Mouse (Mus musculus): Measurements from ENCODE around the gene Prex1. TPM values are rescaled to one million over a fixed set of nuclear protein-coding genes. Genes with fewer than 3 reads are reported as not detected.

Prex1 gene
- polyA plus RNA-seq, 1 experiment from 2014 or later, result 25.5 TPM

DNA sequence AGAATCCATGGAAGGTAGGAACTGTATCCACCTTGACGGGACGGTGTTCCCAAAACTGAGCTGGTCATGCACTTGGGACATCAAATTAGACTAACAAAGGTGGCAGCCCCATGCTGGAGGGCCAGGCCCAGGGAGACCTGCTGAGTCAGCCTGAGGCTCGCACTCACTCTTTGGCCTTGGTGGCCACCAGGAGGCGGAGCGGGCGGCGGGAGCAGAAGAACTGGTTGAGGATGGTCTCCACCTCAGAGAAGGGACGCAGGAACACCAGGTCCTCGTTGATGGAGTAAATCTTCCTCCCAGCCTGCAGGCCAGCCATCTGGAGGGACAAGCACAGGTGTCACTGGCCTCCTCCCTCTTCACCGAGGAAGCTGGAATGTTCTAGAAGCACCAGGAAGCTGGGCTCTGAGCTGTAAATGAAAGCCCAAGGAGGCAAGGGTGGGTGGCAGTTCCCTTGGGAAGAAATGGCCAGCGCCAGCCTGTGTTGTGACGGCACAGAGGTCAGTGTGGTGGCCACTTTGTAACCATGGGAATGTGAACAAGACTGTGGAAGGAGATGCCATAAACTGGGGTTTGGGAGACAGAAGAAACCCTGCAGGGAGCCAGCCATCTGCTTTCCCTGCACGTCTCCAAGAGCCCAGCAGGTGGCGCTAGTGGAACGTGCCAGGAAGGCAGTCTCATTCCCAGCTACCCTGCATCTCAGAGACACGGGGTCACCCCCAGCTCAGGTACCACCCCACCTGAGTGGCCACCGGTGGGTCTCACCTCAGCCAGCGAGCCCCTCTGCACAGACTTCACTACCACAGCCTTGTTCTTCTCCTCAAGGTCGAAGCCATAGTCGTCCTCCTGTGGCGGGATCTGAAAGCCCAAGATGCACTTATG is 121.4 kb downstream of the Prex1 start:
- H3K27ac ChIP-seq (replicated peaks), result no peak overlapping the region
- H3K4me3 ChIP-seq (replicated peaks), result no peak overlapping the region
- no peaks in the 10 kb centered on the region for H3K27me3 ChIP-seq
- H3K9ac ChIP-seq, result no peak overlapping the region
- no peak overlapping the region for H3K4me2 ChIP-seq (replicated peaks)
- ATAC-seq (ENCODE audit: insufficient number of reproducible peaks, low FRiP score, low TSS enrichment, low read depth), result no peak
- peaks cover 20% of the 10 kb centered on the region for H3K36me3 ChIP-seq
- 41% methylated on average over 21 of the region's 21 CpGs for WGBS
- peaks cover 15% of the 10 kb centered on the region; the same call in 1 of the 2 replicates for H3K4me1 ChIP-seq
- H3K9me3 ChIP-seq (replicated peaks), result no peaks in the 10 kb centered on the region

DNA sequence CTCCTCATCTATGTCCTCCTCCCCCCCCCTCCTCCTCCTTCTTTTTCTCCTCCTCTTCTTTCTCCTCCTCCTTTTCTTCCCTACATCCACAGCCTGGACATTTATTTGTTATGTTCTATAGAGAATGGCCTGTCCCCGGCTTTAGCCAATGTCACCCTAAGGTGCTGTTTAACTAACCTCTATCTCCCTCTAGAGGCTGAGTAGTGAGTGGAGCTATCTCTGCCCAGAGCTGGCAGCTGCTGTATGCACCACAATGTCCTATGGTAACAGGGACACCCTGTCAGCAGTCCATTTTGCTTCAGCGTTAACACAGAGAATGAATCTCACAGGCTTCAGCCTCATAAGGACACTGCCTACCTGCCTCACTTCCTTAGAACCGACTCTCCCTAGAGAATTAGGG is 129.1 kb downstream of the Prex1 start:
- Histone ChIP-seq H3K4me3 (replicated peaks) (no peak overlapping the region), H3K9ac (no peak overlapping the region), H3K27me3 (no peaks in the 10 kb centered on the region), H3K36me3 (peaks cover 70% of the 10 kb centered on the region), H3K9me3 (replicated peaks) (no peaks in the 10 kb centered on the region), H3K4me1 (no peaks in the 10 kb centered on the region), H3K27ac (replicated peaks) (no peak overlapping the region), H3K4me2 (replicated peaks) (no peak overlapping the region)
- WGBS, result 82% methylated on average over 3 of the region's 3 CpGs
- ATAC-seq (ENCODE audit: insufficient number of reproducible peaks, low FRiP score, low TSS enrichment, low read depth), result no peak

DNA sequence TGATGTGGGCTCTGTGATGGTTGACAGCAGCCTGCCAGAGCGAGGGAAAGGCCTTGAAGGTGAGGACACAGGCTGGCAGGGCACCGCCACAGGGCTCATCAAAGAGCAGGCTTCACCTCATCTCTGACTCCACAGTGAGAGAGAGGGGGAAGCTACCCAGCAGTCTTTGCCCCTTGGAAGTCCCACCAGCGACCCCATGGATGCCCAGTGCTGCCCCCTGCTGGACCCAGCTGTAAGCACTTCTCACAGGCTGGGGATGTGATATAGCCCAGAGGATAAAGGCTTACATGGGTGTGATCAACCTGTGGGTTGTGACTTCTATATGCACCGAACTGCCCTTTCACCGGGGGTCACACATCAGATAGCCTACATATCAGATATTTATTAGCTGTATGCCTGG is 130.3 kb downstream of the Prex1 start:
- H3K4me1 ChIP-seq, result no peaks in the 10 kb centered on the region
- no peak overlapping the region for H3K27ac ChIP-seq (replicated peaks)
- H3K36me3 ChIP-seq, result peaks cover 68% of the 10 kb centered on the region
- WGBS, result 97% methylated on average over 5 of the region's 5 CpGs
- no peaks in the 10 kb centered on the region for H3K27me3 ChIP-seq
- H3K4me2 ChIP-seq (replicated peaks), result no peak overlapping the region
- no peak overlapping the region for H3K4me3 ChIP-seq (replicated peaks)
- no peak for ATAC-seq (ENCODE audit: insufficient number of reproducible peaks, low FRiP score, low TSS enrichment, low read depth)
- no peak overlapping the region for H3K9ac ChIP-seq
- H3K9me3 ChIP-seq (replicated peaks), result no peaks in the 10 kb centered on the region

DNA sequence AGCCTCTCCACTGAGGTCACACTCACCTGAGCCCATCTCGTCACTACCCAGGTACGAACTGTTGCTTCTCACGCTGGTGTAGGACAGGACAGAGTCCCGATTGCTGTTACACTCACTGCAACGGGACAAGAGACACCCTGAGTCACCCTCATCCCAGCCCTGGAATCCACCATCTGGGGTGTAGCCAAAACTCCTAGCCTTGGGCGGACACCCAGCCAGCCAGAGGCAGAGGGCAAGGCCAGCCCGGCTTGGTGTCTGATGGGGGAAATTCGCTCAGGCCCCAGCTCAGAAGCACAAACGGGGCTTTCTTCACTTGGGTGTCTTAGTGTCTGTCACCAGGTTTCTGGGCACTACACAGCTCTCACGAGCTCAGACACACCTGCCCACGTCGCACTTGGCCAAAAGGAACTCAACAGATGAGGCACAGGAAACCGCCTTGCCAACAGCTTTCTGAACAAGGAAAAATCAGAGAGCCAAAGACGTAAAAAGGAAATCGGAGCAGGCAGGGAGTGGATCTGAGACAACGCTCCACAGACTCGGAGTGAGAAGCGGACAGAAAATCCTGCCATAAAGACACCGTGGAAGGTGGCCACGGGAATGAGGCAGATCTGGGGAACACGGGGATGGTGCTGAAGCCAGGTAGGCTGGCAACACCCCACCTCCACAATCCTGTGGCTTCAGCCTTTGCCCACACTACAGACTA is 131.6 kb downstream of the Prex1 start:
- H3K4me1 ChIP-seq, result no peaks in the 10 kb centered on the region
- 89% methylated on average over 21 of the region's 21 CpGs for WGBS
- no peak overlapping the region for H3K4me2 ChIP-seq (replicated peaks)
- no peak for ATAC-seq (ENCODE audit: insufficient number of reproducible peaks, low FRiP score, low TSS enrichment, low read depth)
- H3K27ac ChIP-seq (replicated peaks), result no peak overlapping the region
- H3K9ac ChIP-seq, result no peak overlapping the region
- no peaks in the 10 kb centered on the region for H3K27me3 ChIP-seq
- H3K4me3 ChIP-seq (replicated peaks), result no peak overlapping the region
- no peaks in the 10 kb centered on the region for H3K9me3 ChIP-seq (replicated peaks)
- peaks cover 68% of the 10 kb centered on the region for H3K36me3 ChIP-seq

DNA sequence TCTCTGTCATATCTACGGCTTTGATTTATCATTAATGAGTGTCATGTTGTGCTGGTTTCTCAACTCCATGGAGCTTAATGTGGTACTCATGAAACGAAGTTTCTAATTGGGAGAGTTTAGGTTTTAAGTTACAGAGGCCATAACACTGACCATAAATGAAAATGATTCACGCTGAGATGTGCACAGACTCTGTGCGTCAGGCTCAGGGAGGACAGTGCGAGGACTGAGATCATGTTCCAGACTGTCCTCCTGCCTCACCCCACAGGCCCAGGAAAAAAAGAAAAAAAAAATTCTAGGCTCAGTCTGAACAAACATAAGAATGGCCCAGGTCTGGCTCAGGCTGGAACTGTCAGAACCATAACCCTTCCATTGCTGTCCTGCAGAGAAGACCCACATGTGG is 133.8 kb downstream of the Prex1 start:
- Histone ChIP-seq H3K4me2 (replicated peaks) (no peak overlapping the region), H3K9me3 (replicated peaks) (no peaks in the 10 kb centered on the region), H3K27ac (replicated peaks) (no peak overlapping the region), H3K27me3 (no peaks in the 10 kb centered on the region), H3K36me3 (peaks cover 50% of the 10 kb centered on the region), H3K9ac (no peak overlapping the region), H3K4me3 (replicated peaks) (no peak overlapping the region), H3K4me1 (no peaks in the 10 kb centered on the region)
- no peak for ATAC-seq (ENCODE audit: insufficient number of reproducible peaks, low FRiP score, low TSS enrichment, low read depth)
- WGBS, result 84% methylated on average over 5 of the region's 5 CpGs

DNA sequence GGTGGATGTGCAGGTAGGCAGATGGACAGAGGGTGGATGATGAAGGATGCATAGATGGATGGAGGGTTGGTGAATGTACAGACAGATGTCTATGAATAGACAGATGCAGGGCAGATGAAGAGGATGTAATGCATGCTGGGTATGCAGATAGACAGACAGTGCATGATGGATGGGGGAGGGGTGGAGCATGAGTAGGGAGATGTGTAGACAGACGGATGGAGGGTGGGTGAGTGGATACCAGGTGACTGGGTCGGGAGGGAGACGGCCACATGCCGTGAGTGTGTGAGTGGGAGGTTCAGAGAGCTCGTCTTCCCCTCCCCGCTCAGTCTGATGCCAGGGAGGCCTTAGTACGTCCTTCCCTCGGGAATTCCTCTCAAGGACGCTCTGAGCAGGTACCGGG is 134.3 kb downstream of the Prex1 start:
- no peak for ATAC-seq (ENCODE audit: insufficient number of reproducible peaks, low FRiP score, low TSS enrichment, low read depth)
- H3K27me3 ChIP-seq, result no peaks in the 10 kb centered on the region
- H3K4me3 ChIP-seq (replicated peaks), result no peak overlapping the region
- H3K27ac ChIP-seq (replicated peaks), result no peak overlapping the region
- H3K9me3 ChIP-seq (replicated peaks), result no peaks in the 10 kb centered on the region
- no peak overlapping the region for H3K9ac ChIP-seq
- 79% methylated on average over 10 of the region's 10 CpGs for WGBS
- peaks cover 46% of the 10 kb centered on the region for H3K36me3 ChIP-seq
- H3K4me1 ChIP-seq, result no peaks in the 10 kb centered on the region
- no peak overlapping the region for H3K4me2 ChIP-seq (replicated peaks)

DNA sequence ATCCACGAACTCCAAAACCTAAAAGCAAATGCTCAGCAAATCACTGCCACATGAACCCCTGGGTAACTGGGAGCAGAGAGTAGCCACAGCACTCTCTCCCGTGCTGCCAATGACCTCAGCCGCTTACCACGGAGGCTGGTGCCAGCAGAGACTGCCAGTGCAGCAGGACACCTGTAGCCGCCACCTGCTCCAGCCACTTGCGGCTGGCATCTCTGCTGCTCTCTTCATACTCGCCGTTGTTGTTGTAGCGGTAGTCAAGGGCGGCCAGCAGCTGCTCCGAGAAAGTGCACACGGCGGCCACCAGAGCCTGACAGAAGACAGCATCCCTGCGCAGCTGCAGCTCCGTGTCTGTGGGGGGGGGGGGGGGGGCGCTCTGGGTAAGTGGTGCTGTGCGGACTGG is 138.2 kb downstream of the Prex1 start:
- WGBS, result 65% methylated on average over 17 of the region's 17 CpGs

DNA sequence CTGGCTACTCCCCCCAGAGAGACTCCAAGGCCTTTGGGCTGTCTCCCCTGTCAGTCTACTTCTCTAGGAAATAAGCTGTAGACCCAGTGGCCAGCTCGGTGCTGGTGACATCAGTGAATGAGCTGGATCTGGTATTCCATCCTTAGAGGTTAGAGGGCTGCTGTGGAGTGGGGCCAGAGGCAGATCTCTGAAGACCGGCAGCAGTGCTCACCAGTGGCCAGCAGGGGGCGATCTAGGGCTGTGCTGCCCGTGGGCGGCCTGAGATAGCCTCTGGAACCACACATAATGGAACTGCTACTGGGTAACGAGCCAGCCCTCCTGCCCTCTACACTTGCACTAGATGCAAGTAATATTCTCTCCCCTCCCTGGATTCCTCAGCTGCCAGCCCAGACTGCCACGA is 138.7 kb downstream of the Prex1 start:
- no peak overlapping the region for H3K9ac ChIP-seq
- H3K4me1 ChIP-seq, result peaks cover 3% of the 10 kb centered on the region; the same call in 1 of the 2 replicates
- no peak overlapping the region for H3K27ac ChIP-seq (replicated peaks)
- no peak for ATAC-seq (ENCODE audit: insufficient number of reproducible peaks, low FRiP score, low TSS enrichment, low read depth)
- peaks cover 29% of the 10 kb centered on the region for H3K36me3 ChIP-seq
- H3K9me3 ChIP-seq (replicated peaks), result no peaks in the 10 kb centered on the region
- no peak overlapping the region for H3K4me2 ChIP-seq (replicated peaks)
- H3K27me3 ChIP-seq, result no peaks in the 10 kb centered on the region
- 23% methylated on average over 7 of the region's 7 CpGs for WGBS
- no peak overlapping the region for H3K4me3 ChIP-seq (replicated peaks)

More for the DNA sequence above, 138.2 kb downstream of the Prex1 start:
- no peak overlapping the region for H3K27ac ChIP-seq (replicated peaks)
- peaks cover 34% of the 10 kb centered on the region for H3K36me3 ChIP-seq
- H3K9me3 ChIP-seq (replicated peaks), result no peaks in the 10 kb centered on the region
- H3K9ac ChIP-seq, result no peak overlapping the region
- H3K27me3 ChIP-seq, result no peaks in the 10 kb centered on the region
- ATAC-seq (ENCODE audit: insufficient number of reproducible peaks, low FRiP score, low TSS enrichment, low read depth), result no peak
- peaks cover 3% of the 10 kb centered on the region; the same call in 1 of the 2 replicates for H3K4me1 ChIP-seq
- no peak overlapping the region for H3K4me3 ChIP-seq (replicated peaks)
- H3K4me2 ChIP-seq (replicated peaks), result no peak overlapping the region

DNA sequence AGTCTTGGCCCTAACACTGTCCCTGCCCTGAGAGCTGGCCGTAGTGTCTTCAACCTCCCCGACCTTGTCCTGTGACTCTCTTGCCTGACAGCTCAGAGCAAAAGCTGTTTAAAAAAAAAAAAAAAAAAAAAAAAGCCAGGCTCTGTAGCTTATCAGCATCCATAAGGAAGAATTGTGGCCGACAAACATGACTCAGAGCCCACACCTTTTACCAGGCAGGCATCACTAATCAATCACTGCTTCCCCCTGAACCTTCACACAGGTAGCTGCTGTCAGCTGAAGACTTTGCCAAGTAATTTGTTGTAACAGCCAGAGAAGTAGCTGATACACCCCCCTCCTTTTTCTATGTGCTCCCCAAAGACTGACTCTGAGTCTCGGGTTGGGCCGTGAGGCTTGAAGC is 140.0 kb downstream of the Prex1 start:
- Histone ChIP-seq H3K4me1 (peaks cover 3% of the 10 kb centered on the region; the same call in 1 of the 2 replicates), H3K4me3 (replicated peaks) (no peak overlapping the region), H3K9ac (no peak overlapping the region), H3K9me3 (replicated peaks) (no peaks in the 10 kb centered on the region), H3K4me2 (replicated peaks) (no peak overlapping the region), H3K36me3 (peaks cover 22% of the 10 kb centered on the region), H3K27me3 (no peaks in the 10 kb centered on the region), H3K27ac (replicated peaks) (no peak overlapping the region)
- 88% methylated on average over 5 of the region's 5 CpGs for WGBS
- ATAC-seq (ENCODE audit: insufficient number of reproducible peaks, low FRiP score, low TSS enrichment, low read depth), result no peak

DNA sequence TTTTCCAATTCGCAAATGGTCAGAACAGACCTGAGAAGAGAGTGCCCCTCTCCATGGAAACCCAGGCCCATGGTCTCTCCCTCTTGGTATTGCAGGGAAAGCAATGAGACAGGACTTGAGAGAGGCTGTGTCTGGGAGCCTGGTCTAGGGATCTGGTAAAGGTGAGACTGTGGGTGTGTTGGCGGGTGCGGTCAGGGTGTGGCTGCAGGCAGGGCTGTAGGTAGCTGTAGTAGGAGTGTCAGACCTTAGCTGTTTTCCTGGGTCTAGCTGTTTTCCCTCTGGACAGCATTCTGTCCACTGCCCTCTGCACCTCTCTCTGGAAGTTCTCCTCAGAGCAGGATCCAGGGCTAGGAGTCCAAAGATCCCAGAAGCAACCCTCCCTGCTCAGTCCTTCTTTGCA is 141.3 kb downstream of the Prex1 start:
- H3K9me3 ChIP-seq (replicated peaks), result no peaks in the 10 kb centered on the region
- no peak overlapping the region for H3K9ac ChIP-seq
- no peak overlapping the region for H3K4me3 ChIP-seq (replicated peaks)
- H3K36me3 ChIP-seq, result peaks cover 23% of the 10 kb centered on the region
- no peak for ATAC-seq (ENCODE audit: insufficient number of reproducible peaks, low FRiP score, low TSS enrichment, low read depth)
- WGBS, result 98% methylated on average over 3 of the region's 3 CpGs
- no peak overlapping the region for H3K4me2 ChIP-seq (replicated peaks)
- H3K27me3 ChIP-seq, result no peaks in the 10 kb centered on the region
- no peak overlapping the region for H3K27ac ChIP-seq (replicated peaks)
- peaks cover 3% of the 10 kb centered on the region; the same call in 1 of the 2 replicates for H3K4me1 ChIP-seq

DNA sequence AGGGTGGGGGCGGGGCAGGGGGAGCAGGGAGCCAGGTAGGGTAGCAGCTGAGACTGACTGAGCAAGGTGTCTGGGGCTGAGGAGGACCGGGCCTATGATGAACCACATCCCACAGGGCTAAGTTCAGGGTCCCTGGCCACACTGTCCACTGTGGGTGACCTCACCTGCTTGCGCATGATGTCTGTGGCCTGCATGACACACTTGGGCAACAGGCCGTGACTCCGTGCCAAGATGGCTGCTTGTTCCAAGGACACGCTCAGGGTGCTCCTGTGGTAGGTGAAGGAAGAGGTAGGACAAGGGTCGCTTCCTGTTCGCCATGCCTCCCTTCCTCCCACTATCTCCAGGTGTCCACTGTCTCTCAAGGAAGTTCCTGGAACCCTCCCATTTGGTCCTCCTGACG is 144.4 kb downstream of the Prex1 start:
- no peak overlapping the region for H3K4me2 ChIP-seq (replicated peaks)
- H3K36me3 ChIP-seq, result peaks cover 23% of the 10 kb centered on the region
- H3K9ac ChIP-seq, result no peak overlapping the region
- ATAC-seq (ENCODE audit: insufficient number of reproducible peaks, low FRiP score, low TSS enrichment, low read depth), result no peak
- WGBS, result 86% methylated on average over 9 of the region's 9 CpGs
- no peaks in the 10 kb centered on the region for H3K27me3 ChIP-seq
- no peak overlapping the region for H3K27ac ChIP-seq (replicated peaks)
- no peaks in the 10 kb centered on the region for H3K9me3 ChIP-seq (replicated peaks)
- peaks cover 8% of the 10 kb centered on the region for H3K4me1 ChIP-seq
- no peak overlapping the region for H3K4me3 ChIP-seq (replicated peaks)
